Mouse (Mus musculus) heart, embryonic 13.5 days (tissue): ENCODE measurements around the gene Tomm22. TPM values are rescaled to one million over a fixed set of nuclear protein-coding genes. Genes with fewer than 3 reads are reported as not detected.

Experiments used
- ATAC-seq: fragments of 200-750 bp; cut with Nextera tagmentation; 2 replicates; pipeline ENCODE4 v1.8.0; 2017; ENCODE audit warnings: moderate TSS enrichment; ENCODE audit not compliant: insufficient number of reproducible peaks, low FRiP score, low TSS enrichment; ENCODE audit errors: extremely low read depth
- H3K27ac ChIP-seq: fragments of 300-500 bp; sonication (generic); replicated peaks from 2 replicates; pipeline ENCODE4 v1.5.1; 2015; ENCODE audit warnings: moderate library complexity, mild to moderate bottlenecking, inconsistent platforms
- H3K27me3 ChIP-seq: fragments of 300-500 bp; sonication (generic); replicated peaks from 2 replicates; pipeline ENCODE4 v1.6.1; 2015; ENCODE audit warnings: mild to moderate bottlenecking, inconsistent platforms
- H3K36me3 ChIP-seq: fragments of 300-500 bp; sonication (generic); 2 replicates; pipeline ENCODE4 v1.6.1; 2015; ENCODE audit warnings: mild to moderate bottlenecking, inconsistent platforms
- H3K4me1 ChIP-seq: fragments of 300-500 bp; sonication (generic); 2 replicates; pipeline ENCODE4 v1.6.1; 2015; ENCODE audit warnings: inconsistent platforms
- H3K4me2 ChIP-seq: fragments of 300-500 bp; sonication (generic); 2 replicates; pipeline ENCODE4 v1.6.1; 2015; ENCODE audit warnings: inconsistent platforms, mild to moderate bottlenecking, moderate library complexity
- H3K4me3 ChIP-seq: fragments of 300-500 bp; sonication (generic); 2 replicates; pipeline ENCODE4 v1.5.1; 2015; ENCODE audit warnings: moderate library complexity, mild to moderate bottlenecking, inconsistent platforms
- H3K9ac ChIP-seq: fragments of 300-500 bp; sonication (generic); 2 replicates; pipeline ENCODE4 v1.6.1; 2015; ENCODE audit warnings: inconsistent platforms, mild to moderate bottlenecking, moderate library complexity
- H3K9me3 ChIP-seq: fragments of 300-500 bp; sonication (generic); 2 replicates; pipeline ENCODE4 v1.6.1; 2016; ENCODE audit warnings: inconsistent platforms
- WGBS: fragments of 180-500 bp; shearing (Covaris S2); methylation state at CpG from one replicate; pipeline ENCODE4 v1.1.7; 2015; ENCODE audit warnings: mixed read lengths; 5-methylcytosine and 5-hydroxymethylcytosine counted together
- polyA plus RNA-seq: library from polyadenylated mRNA; unstranded; fragments of >200 nt; fragmentation: Nextera tagmentation; extraction: Ambion mirVana; gene quantifications from 2 replicates; pipeline ENCODE4 v1.2.1, GENCODE M21; 2015

Gene Tomm22
- polyA plus RNA-seq: 199 and 240 TPM in 2 replicates

DNA sequence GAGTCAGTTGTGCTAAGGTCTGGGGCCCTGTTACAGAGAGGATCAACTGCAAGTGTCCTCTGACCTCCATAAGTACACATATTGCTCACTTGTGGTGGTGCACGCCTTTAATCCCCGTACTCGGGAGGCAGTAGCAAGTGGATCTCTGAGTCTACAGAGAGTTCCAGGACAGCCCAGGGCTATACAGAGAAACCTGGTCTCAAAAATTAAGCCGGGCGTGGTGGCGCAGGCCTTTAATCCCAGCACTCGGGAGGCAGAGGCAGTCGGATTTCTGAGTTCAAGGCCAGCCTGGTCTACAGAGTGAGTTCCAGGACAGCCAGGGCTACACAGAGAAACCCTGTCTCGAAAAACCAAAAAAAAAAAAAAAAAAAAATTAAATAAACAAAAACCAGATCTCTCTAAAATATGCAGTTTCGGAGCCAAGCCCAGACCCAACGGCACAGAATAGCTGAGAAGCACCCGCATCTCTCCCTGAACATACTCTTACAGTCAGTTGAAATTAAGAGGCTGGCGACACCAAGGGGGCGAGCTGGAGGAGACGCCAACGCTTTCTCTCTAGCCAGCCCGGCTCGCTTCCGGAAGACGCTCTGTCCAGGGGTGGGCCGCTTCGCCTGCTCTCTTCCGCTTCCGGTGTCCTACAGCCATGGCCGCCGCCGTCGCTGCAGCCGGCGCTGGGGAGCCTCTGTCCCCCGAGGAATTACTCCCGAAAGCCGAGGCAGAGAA is at the start of gene Tomm22:
TSS of gene Tomm22 (plus strand) at position 613 of the 723 bp plus-strand sequence.
- Histone ChIP-seq H3K4me3 (peak within 1 kb of the TSS; percentile 90), H3K4me1 (peaks cover 37% of the 10 kb centered on the region), H3K27me3 (no peaks in the 10 kb centered on the region), H3K4me2 (peak within 1 kb of the TSS; percentile 79), H3K9me3 (no peaks in the 10 kb centered on the region), H3K9ac (peak within 1 kb of the TSS; percentile 92), H3K27ac (peak within 1 kb of the TSS; percentile 61), H3K36me3 (peaks cover 58% of the 10 kb centered on the region)
- WGBS: 16% methylated on average over 32 of the region's 33 CpGs
- ATAC-seq: peak; percentile 81

DNA sequence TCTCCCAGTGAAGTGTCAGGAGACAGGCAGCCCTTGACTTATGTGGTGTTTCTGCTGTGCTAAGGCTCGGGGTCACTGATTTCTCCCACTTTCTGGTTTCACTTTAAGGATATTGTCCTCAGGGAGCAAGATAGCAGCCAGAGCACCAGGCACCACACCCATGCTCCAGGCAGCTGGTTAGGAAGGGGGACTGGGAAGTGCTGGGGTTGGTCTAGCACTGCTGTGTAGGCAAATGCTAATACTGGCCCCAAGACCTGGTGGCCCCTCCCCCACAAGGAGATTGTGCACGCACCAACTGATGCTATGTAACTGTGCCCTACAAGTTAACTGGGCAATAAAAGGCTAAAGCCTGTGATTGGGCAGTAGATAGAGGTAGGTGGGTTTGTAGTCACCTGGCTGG is 40.2 kb upstream of the Tomm22 start:
- H3K36me3 ChIP-seq: peaks cover 39% of the 10 kb centered on the region
- no peak overlapping the region for H3K27ac ChIP-seq
- no peaks in the 10 kb centered on the region for H3K27me3 ChIP-seq
- no peak overlapping the region for H3K4me3 ChIP-seq
- H3K9ac ChIP-seq: no peak overlapping the region
- ATAC-seq: no peak
- H3K4me2 ChIP-seq: no peak overlapping the region
- no peaks in the 10 kb centered on the region for H3K9me3 ChIP-seq
- H3K4me1 ChIP-seq: no peaks in the 10 kb centered on the region
- WGBS: 56% methylated on average over 2 of the region's 2 CpGs

DNA sequence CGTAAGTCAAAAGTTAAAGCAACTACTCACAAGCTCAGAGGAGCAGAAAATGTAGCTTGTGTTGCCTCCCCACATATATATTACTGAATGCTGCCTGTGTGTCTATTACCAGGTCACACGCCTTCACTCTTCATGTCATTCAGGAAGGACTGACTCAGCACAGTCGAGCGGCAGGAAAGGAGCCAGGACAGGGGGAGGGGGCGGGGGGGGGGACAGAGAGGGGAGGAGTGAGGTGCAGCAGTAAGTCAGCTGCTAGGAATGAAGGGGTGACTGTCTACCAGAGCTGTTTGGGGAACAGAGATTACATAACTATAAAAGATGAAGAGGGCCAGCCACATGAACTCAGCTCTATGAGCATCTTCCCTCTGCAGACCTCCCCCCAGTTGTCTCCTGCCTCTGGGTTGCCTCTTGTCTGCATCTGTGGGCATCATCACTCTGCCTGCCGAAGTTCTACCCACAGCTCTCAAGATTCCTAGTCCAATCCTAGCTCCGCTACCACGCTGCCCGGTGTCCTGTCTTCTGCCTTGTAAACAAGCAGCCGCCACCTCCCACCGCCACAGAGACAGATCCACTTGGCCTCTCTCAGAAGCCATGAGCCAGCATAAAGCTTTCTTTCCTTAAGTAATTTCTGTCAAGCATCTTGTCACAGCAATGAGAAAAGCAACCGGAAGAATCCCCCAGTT is 29.4 kb upstream of the Tomm22 start:
- no peak overlapping the region for H3K27ac ChIP-seq
- H3K9me3 ChIP-seq: no peaks in the 10 kb centered on the region
- WGBS: 63% methylated on average over 12 of the region's 12 CpGs
- H3K4me3 ChIP-seq: no peak overlapping the region
- no peak for ATAC-seq
- H3K27me3 ChIP-seq: no peaks in the 10 kb centered on the region
- H3K4me2 ChIP-seq: no peak overlapping the region
- H3K4me1 ChIP-seq: 0 out of 2 replicates have a peak, but pooled peaks cover 4% of the 10 kb centered on the region
- H3K36me3 ChIP-seq: peaks cover 5% of the 10 kb centered on the region; the same call in 1 of the 2 replicates
- no peak overlapping the region for H3K9ac ChIP-seq

DNA sequence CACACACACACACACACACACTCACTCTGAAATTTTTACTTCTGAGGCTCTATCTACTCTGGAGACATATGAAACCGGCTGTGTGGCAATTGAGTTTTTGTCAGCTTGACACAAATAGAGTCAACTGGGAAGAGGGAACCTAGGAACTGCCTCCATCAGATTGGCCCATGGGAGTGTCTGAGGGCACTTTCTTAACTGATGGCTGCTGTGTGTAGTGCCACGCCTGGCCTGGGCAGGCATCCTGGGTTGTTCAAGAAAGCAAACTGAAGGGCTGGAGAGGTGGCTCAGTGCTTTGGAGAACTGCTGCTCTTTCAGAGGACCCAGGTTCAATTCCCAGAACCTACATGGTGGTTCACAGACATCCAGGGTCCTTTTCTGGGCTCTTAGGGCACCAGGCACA is 25.2 kb upstream of the Tomm22 start:
- Histone ChIP-seq H3K27ac (no peak overlapping the region), H3K27me3 (no peaks in the 10 kb centered on the region), H3K9me3 (no peaks in the 10 kb centered on the region), H3K4me2 (no peak overlapping the region), H3K4me3 (no peak overlapping the region), H3K9ac (no peak overlapping the region), H3K4me1 (0 out of 2 replicates have a peak, but pooled peaks cover 4% of the 10 kb centered on the region), H3K36me3 (no peaks in the 10 kb centered on the region)
- no peak for ATAC-seq
- 71% methylated on average over 2 of the region's 2 CpGs for WGBS

DNA sequence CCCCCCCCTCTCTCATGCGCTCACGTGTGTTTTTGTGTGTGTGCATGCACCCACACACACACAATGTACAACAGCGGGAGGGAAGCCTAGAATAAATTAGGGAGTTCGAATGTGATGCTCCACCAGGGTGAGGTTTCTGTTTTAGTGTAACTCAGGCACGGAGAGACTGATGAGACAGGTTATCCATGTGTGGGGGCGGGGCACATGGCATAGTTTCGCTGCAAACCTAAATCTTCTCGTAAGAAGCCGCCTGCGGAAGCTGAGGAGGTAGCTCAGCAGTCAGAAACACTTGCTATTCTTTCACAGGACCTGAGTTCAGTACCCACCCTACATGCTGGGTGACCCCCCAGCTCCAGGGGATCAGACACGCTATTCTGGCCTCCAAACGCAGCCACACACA is 22.5 kb upstream of the Tomm22 start:
- H3K27ac ChIP-seq: no peak overlapping the region
- no peak overlapping the region for H3K4me3 ChIP-seq
- ATAC-seq: no peak
- H3K27me3 ChIP-seq: no peaks in the 10 kb centered on the region
- H3K9me3 ChIP-seq: no peaks in the 10 kb centered on the region
- H3K4me2 ChIP-seq: no peak overlapping the region
- no peak overlapping the region for H3K9ac ChIP-seq
- WGBS: 84% methylated on average over 12 of the region's 12 CpGs
- no peaks in the 10 kb centered on the region for H3K4me1 ChIP-seq
- H3K36me3 ChIP-seq: 0 out of 2 replicates have a peak, but pooled peaks cover 2% of the 10 kb centered on the region

DNA sequence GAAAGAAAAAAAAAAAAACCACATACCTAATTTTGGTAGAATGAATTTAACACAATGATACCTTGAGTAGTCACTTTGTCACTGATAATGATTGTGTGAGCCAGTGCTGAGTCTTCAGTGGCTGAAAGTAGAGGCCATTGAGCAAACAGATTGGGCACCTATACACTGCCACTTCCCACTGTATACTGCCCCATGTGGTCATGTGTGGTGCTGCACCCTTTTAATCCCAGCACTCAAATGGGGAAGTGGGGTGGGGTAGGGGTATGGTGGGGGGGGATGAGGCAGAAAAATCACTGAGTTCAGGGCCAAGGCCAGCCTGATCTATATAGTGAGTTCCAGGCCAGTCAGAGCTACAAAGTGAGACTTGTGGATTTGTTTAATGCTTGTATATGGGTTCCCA is 20.1 kb upstream of the Tomm22 start:
- Histone ChIP-seq H3K27me3 (no peaks in the 10 kb centered on the region), H3K4me2 (no peak overlapping the region), H3K4me3 (no peak overlapping the region), H3K9ac (no peak overlapping the region), H3K9me3 (no peaks in the 10 kb centered on the region), H3K4me1 (no peaks in the 10 kb centered on the region), H3K27ac (no peak overlapping the region), H3K36me3 (0 out of 2 replicates have a peak, but pooled peaks cover 2% of the 10 kb centered on the region)
- no peak for ATAC-seq

DNA sequence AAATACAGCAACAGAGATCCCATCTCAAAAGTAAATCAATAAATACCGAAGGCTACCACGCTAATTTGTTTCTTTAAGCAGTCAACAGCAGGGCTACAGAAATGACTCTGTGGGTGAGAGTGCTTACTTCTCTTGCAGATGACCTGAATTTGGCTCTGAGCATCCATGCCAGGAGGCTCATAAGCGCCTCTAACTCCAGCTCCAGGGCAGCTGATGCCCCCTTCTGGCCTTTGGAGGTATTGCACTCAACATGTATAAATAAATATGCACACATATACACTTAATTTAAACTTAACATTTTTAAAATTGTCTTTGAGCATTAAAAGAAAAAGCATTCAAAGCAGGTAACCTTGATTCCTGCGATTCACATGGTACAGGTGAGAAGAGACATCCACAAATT is 19.2 kb upstream of the Tomm22 start:
- Histone ChIP-seq H3K9me3 (no peaks in the 10 kb centered on the region), H3K4me2 (no peak overlapping the region), H3K4me1 (no peaks in the 10 kb centered on the region), H3K4me3 (no peak overlapping the region), H3K36me3 (0 out of 2 replicates have a peak, but pooled peaks cover 2% of the 10 kb centered on the region), H3K27ac (no peak overlapping the region), H3K27me3 (no peaks in the 10 kb centered on the region), H3K9ac (no peak overlapping the region)
- no peak for ATAC-seq
- WGBS: 76% methylated on average over 4 of the region's 4 CpGs

DNA sequence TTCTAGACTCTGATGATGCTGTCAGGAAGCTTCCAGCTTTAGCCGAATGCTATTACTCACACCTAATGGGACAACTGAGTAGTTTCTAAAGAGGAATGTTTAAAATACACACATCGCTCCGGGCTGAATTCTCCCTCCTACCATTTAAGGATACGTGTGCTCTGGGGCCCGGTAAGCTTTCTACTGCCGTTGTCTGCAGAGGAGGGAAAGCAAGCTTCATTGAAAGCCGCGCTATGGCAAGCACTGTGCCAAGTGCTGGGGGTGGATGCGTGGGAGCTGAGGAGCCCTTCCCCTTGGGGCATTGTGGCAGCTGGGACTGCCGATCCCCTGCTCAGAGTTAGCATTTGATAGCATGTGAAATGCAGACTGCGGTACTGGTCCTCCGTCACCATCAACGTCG is 14.2 kb upstream of the Tomm22 start:
- 85% methylated on average over 14 of the region's 14 CpGs for WGBS
- no peak overlapping the region for H3K27ac ChIP-seq
- H3K9ac ChIP-seq: no peak overlapping the region
- H3K4me3 ChIP-seq: no peak overlapping the region
- H3K4me1 ChIP-seq: peaks cover 14% of the 10 kb centered on the region
- H3K27me3 ChIP-seq: no peaks in the 10 kb centered on the region
- H3K9me3 ChIP-seq: no peaks in the 10 kb centered on the region
- ATAC-seq: no peak
- H3K4me2 ChIP-seq: no peak overlapping the region
- peaks cover 2% of the 10 kb centered on the region; the same call in 1 of the 2 replicates for H3K36me3 ChIP-seq

DNA sequence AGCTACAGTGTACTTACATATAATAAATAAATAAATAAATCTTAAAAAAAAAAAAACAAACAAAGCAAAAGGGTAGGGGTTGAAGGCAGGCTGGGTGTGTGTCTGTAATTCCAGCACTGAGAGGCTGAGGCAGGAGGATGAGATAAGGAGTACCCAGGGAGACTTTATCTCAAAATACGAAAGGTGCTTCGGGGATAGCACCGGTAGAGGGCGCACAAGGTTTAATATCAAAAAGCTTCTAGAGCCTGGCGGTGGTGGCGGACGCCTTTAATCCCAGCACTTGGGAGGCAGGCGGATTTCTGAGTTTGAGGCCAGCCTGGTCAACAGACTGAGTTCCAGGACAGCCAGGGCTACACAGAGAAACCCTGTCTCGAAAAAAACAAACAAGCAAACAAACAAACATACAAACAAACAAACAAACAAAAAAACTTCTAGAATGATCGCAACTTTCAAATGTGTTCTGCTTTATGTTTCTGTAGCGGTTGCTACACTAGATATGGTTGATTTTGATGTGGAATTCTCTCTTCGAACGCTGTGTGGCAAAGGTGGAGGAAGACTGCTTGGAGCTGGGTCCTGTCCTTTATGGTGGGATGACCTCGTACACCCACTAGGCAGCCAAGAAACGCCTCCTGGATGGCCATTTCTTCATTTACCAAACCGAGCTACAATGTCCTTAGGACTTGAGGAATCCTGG is 12.7 kb upstream of the Tomm22 start:
- peaks cover 16% of the 10 kb centered on the region for H3K36me3 ChIP-seq
- 4% methylated on average over 16 of the region's 16 CpGs for WGBS
- H3K9me3 ChIP-seq: no peaks in the 10 kb centered on the region
- H3K27me3 ChIP-seq: no peaks in the 10 kb centered on the region
- H3K4me1 ChIP-seq: peaks cover 14% of the 10 kb centered on the region
- peak overlapping the region; percentile 99 for H3K4me2 ChIP-seq
- H3K4me3 ChIP-seq: peak overlapping the region; percentile 81
- no peak for ATAC-seq
- peak overlapping the region; percentile 84 for H3K9ac ChIP-seq
- H3K27ac ChIP-seq: peak overlapping the region; percentile 94

DNA sequence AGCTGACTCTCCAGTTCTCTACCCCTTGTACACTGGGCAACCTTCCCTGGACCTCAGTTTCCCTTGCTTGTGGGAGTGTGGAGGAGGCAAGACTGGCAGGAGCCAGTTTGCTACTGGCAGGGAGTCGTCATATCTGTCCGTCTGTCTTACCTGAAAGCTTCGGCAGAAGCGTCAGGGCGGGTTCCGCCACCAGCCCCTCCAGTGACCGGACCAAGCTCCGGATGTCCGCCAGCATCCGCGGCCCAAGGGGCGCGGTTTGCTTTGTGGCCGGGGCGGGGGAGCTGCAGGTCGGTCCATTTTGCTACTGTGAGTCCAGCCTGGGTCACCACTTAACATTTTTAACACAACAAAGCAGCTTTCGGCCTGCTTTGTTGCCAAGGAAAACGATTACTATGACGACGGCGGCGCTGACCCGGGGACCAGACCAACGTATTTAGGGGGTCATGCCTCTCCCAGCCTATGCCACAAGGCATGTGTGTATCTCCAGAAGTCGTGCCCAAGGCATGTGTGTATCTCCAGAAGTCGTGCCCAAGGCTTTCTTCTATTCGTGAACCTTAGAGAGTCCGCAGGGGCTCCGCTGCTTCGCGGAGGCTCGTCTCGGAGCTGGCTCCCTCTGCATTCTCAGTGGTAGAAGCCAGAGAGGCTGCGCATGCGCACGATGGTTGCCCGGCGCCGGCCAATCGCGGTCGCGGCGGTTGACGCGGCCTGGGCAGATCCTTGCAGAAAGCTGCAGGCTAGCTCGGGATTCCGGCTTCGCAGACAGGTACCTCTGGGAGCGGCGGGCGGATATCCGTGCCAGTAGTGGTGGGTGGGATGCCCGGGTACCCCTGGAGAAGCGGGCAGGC is 11.9 kb upstream of the Tomm22 start, which contains the start of the genes Fam227a and Cby1:
TSS of gene Fam227a (minus strand) at position 426 of the 845 bp plus-strand sequence.
TSS of gene Cby1 (plus strand) at position 669 of the 845 bp plus-strand sequence.
- H3K27me3 ChIP-seq: no peaks in the 10 kb centered on the region
- peak within 1 kb of the TSS; percentile 99 for H3K4me2 ChIP-seq
- peaks cover 14% of the 10 kb centered on the region for H3K4me1 ChIP-seq
- under 1% methylated on average over 55 of the region's 55 CpGs for WGBS
- peak within 1 kb of the TSS; percentile 94 for H3K27ac ChIP-seq
- peak; percentile 82 for ATAC-seq
- peaks cover 22% of the 10 kb centered on the region for H3K36me3 ChIP-seq
- H3K9me3 ChIP-seq: no peaks in the 10 kb centered on the region
- H3K9ac ChIP-seq: peak within 1 kb of the TSS; percentile 84
- H3K4me3 ChIP-seq: peak within 1 kb of the TSS; percentile 81
